Mouse (Mus musculus): ENCODE measurements around the gene Defa26. TPM values are rescaled to one million over a fixed set of nuclear protein-coding genes. Genes with fewer than 3 reads are reported as not detected.
"Not testable (repeated sequence)": the region's sequence is repeated elsewhere in the genome, so short reads cannot be mapped to it uniquely, and the experiment has no call there.

The Defa26 gene
- not detected in 2 replicates for total RNA-seq (2015; ENCODE audit: low replicate concordance)
- total RNA-seq (2017; ENCODE audit: low replicate concordance): not detected in 2 replicates

GRCm38 (mm10) chr8:21617883-21618282 is at the start of gene Defa26:
TSS of gene Defa26 (plus strand) at chr8:21618183.
- ATAC-seq (replicated peaks; ENCODE audit: low FRiP score, poor library complexity, severe bottlenecking): not testable (repeated sequence)

- ATAC-seq (replicated peaks; ENCODE audit: low FRiP score, poor library complexity, severe bottlenecking): not testable (repeated sequence)
Measured at GRCm38 (mm10) chr8:21582706-21583105, 35.3 kb upstream of the Defa26 start, which contains the start of gene Defa28. TSS of gene Defa28 (plus strand) at chr8:21583006.

- not testable (repeated sequence) for ATAC-seq (replicated peaks; ENCODE audit: low FRiP score, poor library complexity, severe bottlenecking)
Measured at GRCm38 (mm10) chr8:21594408-21594807, 23.6 kb upstream of the Defa26 start, which contains the start of gene Gm7861. TSS of gene Gm7861 (minus strand) at chr8:21594508.

- ATAC-seq (replicated peaks; ENCODE audit: low FRiP score, poor library complexity, severe bottlenecking): not testable (repeated sequence)
Measured at GRCm38 (mm10) chr8:21655480-21655879, 37.5 kb downstream of the Defa26 start, which contains the start of gene Defa17. TSS of gene Defa17 (plus strand) at chr8:21655780.

- ATAC-seq (replicated peaks; ENCODE audit: low FRiP score, poor library complexity, severe bottlenecking): not testable (repeated sequence)
Measured at GRCm38 (mm10) chr8:21665497-21665896, 47.5 kb downstream of the Defa26 start, which contains the start of gene Defa34. TSS of gene Defa34 (plus strand) at chr8:21665797.

Other genes starting within 250 kb of the Defa26 start
- gene Defa2, start 239.7 kb upstream of the Defa26 start, total RNA-seq (2015; ENCODE audit: low replicate concordance): not detected in 2 replicates
- gene Defa2, start 239.7 kb upstream of the Defa26 start, total RNA-seq (2017; ENCODE audit: low replicate concordance): not detected in 2 replicates
- not detected in 2 replicates for gene Defa33, start 226.4 kb upstream of the Defa26 start, total RNA-seq (2015; ENCODE audit: low replicate concordance)
- not detected in 2 replicates for gene Defa33, start 226.4 kb upstream of the Defa26 start, total RNA-seq (2017; ENCODE audit: low replicate concordance)
- not detected in 2 replicates for gene Defa36, start 190.8 kb upstream of the Defa26 start, total RNA-seq (2015; ENCODE audit: low replicate concordance)
- gene Defa36, start 190.8 kb upstream of the Defa26 start, total RNA-seq (2017; ENCODE audit: low replicate concordance): not detected in 2 replicates
- not detected in 2 replicates for gene Gm7849, start 161.6 kb upstream of the Defa26 start, total RNA-seq (2015; ENCODE audit: low replicate concordance)
- not detected in 2 replicates for gene Gm7849, start 161.6 kb upstream of the Defa26 start, total RNA-seq (2017; ENCODE audit: low replicate concordance)
- not detected in 2 replicates for gene Defa20, start 108.9 kb upstream of the Defa26 start, total RNA-seq (2015; ENCODE audit: low replicate concordance)
- not detected in 2 replicates for gene Defa20, start 108.9 kb upstream of the Defa26 start, total RNA-seq (2017; ENCODE audit: low replicate concordance)
- gene Defa32, start 89.2 kb upstream of the Defa26 start, total RNA-seq (2015; ENCODE audit: low replicate concordance): not detected in 2 replicates
- gene Defa32, start 89.2 kb upstream of the Defa26 start, total RNA-seq (2017; ENCODE audit: low replicate concordance): not detected in 2 replicates
- not detected in 2 replicates for gene Defa37, start 52.8 kb upstream of the Defa26 start, total RNA-seq (2015; ENCODE audit: low replicate concordance)
- not detected in 2 replicates for gene Defa37, start 52.8 kb upstream of the Defa26 start, total RNA-seq (2017; ENCODE audit: low replicate concordance)
- not detected in 2 replicates for gene Defa28, start 35.2 kb upstream of the Defa26 start, total RNA-seq (2015; ENCODE audit: low replicate concordance)
- not detected in 2 replicates for gene Defa28, start 35.2 kb upstream of the Defa26 start, total RNA-seq (2017; ENCODE audit: low replicate concordance)
- not detected in 2 replicates for gene Gm7861, start 23.7 kb upstream of the Defa26 start, total RNA-seq (2015; ENCODE audit: low replicate concordance)
- not detected in 2 replicates for gene Gm7861, start 23.7 kb upstream of the Defa26 start, total RNA-seq (2017; ENCODE audit: low replicate concordance)
- not detected in 2 replicates for gene Defa17, start 37.6 kb downstream of the Defa26 start, total RNA-seq (2015; ENCODE audit: low replicate concordance)
- not detected in 2 replicates for gene Defa17, start 37.6 kb downstream of the Defa26 start, total RNA-seq (2017; ENCODE audit: low replicate concordance)
- gene Defa34, start 47.6 kb downstream of the Defa26 start, total RNA-seq (2015; ENCODE audit: low replicate concordance): not detected in 2 replicates
- gene Defa34, start 47.6 kb downstream of the Defa26 start, total RNA-seq (2017; ENCODE audit: low replicate concordance): not detected in 2 replicates
- not detected in 2 replicates for gene AY761184, start 85.5 kb downstream of the Defa26 start, total RNA-seq (2015; ENCODE audit: low replicate concordance)
- not detected in 2 replicates for gene AY761184, start 85.5 kb downstream of the Defa26 start, total RNA-seq (2017; ENCODE audit: low replicate concordance)
- not detected in 2 replicates for gene Defa24, start 116.3 kb downstream of the Defa26 start, total RNA-seq (2015; ENCODE audit: low replicate concordance)
- gene Defa24, start 116.3 kb downstream of the Defa26 start, total RNA-seq (2017; ENCODE audit: low replicate concordance): not detected in 2 replicates
- gene Defb50, start 205.4 kb downstream of the Defa26 start, total RNA-seq (2015; ENCODE audit: low replicate concordance): not detected in 2 replicates
- not detected in 2 replicates for gene Defb50, start 205.4 kb downstream of the Defa26 start, total RNA-seq (2017; ENCODE audit: low replicate concordance)
- gene Defb2, start 221.7 kb downstream of the Defa26 start, total RNA-seq (2015; ENCODE audit: low replicate concordance): not detected in 2 replicates
- gene Defb2, start 221.7 kb downstream of the Defa26 start, total RNA-seq (2017; ENCODE audit: low replicate concordance): not detected in 2 replicates
- gene Defb10, start 240.7 kb downstream of the Defa26 start, total RNA-seq (2015; ENCODE audit: low replicate concordance): not detected in 2 replicates
- not detected in 2 replicates for gene Defb10, start 240.7 kb downstream of the Defa26 start, total RNA-seq (2017; ENCODE audit: low replicate concordance)

Measured in erythroid progenitor cell, adult 5-6 weeks (primary cell).